Mouse (Mus musculus): ENCODE measurements around the gene Srsf3. TPM values are rescaled to one million over a fixed set of nuclear protein-coding genes. Genes with fewer than 3 reads are reported as not detected.
A peak's percentile ranks its signal among the peaks of the same experiment; 100 is the strongest.
"Not testable (repeated sequence)": the region's sequence is repeated elsewhere in the genome, so short reads cannot be mapped to it uniquely, and the experiment has no call there.

Srsf3 gene
- total RNA-seq, 2 experiments from 2014 or later, result 383 to 534 TPM

GRCm38 (mm10) chr17:29016705-29017104 lies 15.7 kb upstream of the Srsf3 start:
- no peak for ATAC-seq (ENCODE audit: poor library complexity, severe bottlenecking)

GRCm38 (mm10) chr17:29018292-29018984 lies 14.0 kb upstream of the Srsf3 start:
- no peak for ATAC-seq (ENCODE audit: poor library complexity, severe bottlenecking)

GRCm38 (mm10) chr17:29019391-29019790 lies 13.0 kb upstream of the Srsf3 start:
- no peak for ATAC-seq (ENCODE audit: poor library complexity, severe bottlenecking)

- no peak for ATAC-seq (ENCODE audit: poor library complexity, severe bottlenecking)
Observed at GRCm38 (mm10) chr17:29020444-29020843, 12.0 kb upstream of the Srsf3 start.

GRCm38 (mm10) chr17:29022230-29022819 lies 10.1 kb upstream of the Srsf3 start:
- peak; percentile 72 for ATAC-seq (ENCODE audit: poor library complexity, severe bottlenecking)

GRCm38 (mm10) chr17:29023346-29023745 lies 9.1 kb upstream of the Srsf3 start:
- no peak for ATAC-seq (ENCODE audit: poor library complexity, severe bottlenecking)

GRCm38 (mm10) chr17:29024047-29024892 lies 8.2 kb upstream of the Srsf3 start:
- peak; percentile 60 for ATAC-seq (ENCODE audit: poor library complexity, severe bottlenecking)

GRCm38 (mm10) chr17:29024896-29025565 lies 7.4 kb upstream of the Srsf3 start:
- ATAC-seq (ENCODE audit: poor library complexity, severe bottlenecking), result no peak

- no peak for ATAC-seq (ENCODE audit: poor library complexity, severe bottlenecking)
Observed at GRCm38 (mm10) chr17:29026652-29027356, 5.6 kb upstream of the Srsf3 start.

GRCm38 (mm10) chr17:29030321-29031034 lies 1.9 kb upstream of the Srsf3 start:
- ATAC-seq (ENCODE audit: poor library complexity, severe bottlenecking), result no peak

- not testable (repeated sequence) for ATAC-seq (ENCODE audit: poor library complexity, severe bottlenecking)
Observed at GRCm38 (mm10) chr17:29031085-29031711, 1.2 kb upstream of the Srsf3 start.

- ATAC-seq (ENCODE audit: poor library complexity, severe bottlenecking), result peak; percentile 4; the same call in 1 of the 2 replicates
Observed at GRCm38 (mm10) chr17:29031771-29032273, 606 bp upstream of the Srsf3 start.

- no peak for ATAC-seq (ENCODE audit: poor library complexity, severe bottlenecking)
Observed at GRCm38 (mm10) chr17:29033569-29034061, 1.2 kb downstream of the Srsf3 start.

GRCm38 (mm10) chr17:29034264-29034663 lies 1.8 kb downstream of the Srsf3 start:
- no peak for ATAC-seq (ENCODE audit: poor library complexity, severe bottlenecking)

GRCm38 (mm10) chr17:29035506-29035905 lies 3.1 kb downstream of the Srsf3 start:
- ATAC-seq (ENCODE audit: poor library complexity, severe bottlenecking), result no peak

- no peak for ATAC-seq (ENCODE audit: poor library complexity, severe bottlenecking)
Observed at GRCm38 (mm10) chr17:29039351-29039750, 6.9 kb downstream of the Srsf3 start.

- not testable (repeated sequence) for ATAC-seq (ENCODE audit: poor library complexity, severe bottlenecking)
Observed at GRCm38 (mm10) chr17:29041632-29042031, 9.2 kb downstream of the Srsf3 start.

- no peak for ATAC-seq (ENCODE audit: poor library complexity, severe bottlenecking)
Observed at GRCm38 (mm10) chr17:29042569-29042968, 10.1 kb downstream of the Srsf3 start.

GRCm38 (mm10) chr17:29043583-29043982 lies 11.2 kb downstream of the Srsf3 start:
- no peak for ATAC-seq (ENCODE audit: poor library complexity, severe bottlenecking)

Measured in megakaryocyte, adult 5-6 weeks (primary cell).